Mouse (Mus musculus): ENCODE measurements around the gene Olfr1253.

Olfr1253 gene

DNA sequence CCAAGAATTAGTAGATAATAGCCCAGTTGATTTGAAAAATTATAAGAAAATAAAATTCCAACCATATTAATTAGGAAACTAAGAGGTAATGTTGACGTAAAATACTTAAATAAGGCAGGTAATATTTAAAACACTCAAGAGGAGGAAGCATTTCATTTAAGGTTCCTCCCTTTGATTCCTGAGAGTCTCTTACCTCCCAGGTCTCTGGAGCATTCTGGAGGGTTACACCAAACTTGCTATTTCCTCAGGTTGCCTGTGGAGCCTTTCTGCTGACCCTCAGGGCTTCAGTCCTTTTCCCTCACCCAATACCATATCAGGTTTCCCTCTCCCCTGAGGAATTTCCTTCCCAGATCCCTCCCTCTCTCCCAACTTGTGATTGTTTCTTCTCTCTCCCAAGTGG is at the start of gene Olfr1253:
Gene Olfr1253, minus strand, starts transcription at position 101 of the 400 bp plus-strand sequence.
- DNase-seq: no peak

- no peak for DNase-seq
These were observed 42.7 kb upstream of the Olfr1253 start for GRCm38 (mm10) chr2:89799583-89799982.

DNA sequence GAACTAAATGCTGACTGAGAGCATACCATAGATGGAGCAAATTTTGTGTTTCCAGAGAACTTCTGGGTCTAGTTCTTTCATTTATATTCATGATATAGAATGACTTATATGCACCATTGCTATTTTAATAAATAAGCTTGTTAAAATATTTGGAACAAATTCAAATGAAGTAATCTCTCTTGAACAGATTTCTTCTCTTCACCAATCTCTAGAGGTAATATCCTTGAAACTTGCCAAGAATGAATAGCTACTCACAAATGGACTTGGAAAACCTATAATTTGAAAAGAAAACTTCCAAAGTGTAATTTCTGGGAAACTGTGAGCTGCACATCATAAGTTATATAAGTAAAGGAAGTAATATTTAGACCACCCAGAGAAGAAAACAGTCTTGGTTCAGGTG is 36.6 kb upstream of the Olfr1253 start, which contains the start of gene Olfr1254:
Gene Olfr1254, minus strand, starts transcription at position 101 of the 400 bp plus-strand sequence.
- DNase-seq: no peak

- DNase-seq: no peak
These were observed 32.0 kb downstream of the Olfr1253 start, which contains the start of gene Olfr1252 for GRCm38 (mm10) chr2:89724912-89725311. TSS of gene Olfr1252 (minus strand) at chr2:89725012.
